Mouse (Mus musculus): ENCODE results near the gene Depdc5. TPM values are rescaled to one million over a fixed set of nuclear protein-coding genes. Genes with fewer than 3 reads are reported as not detected.
"Not testable (repeated sequence)": the region's sequence is repeated elsewhere in the genome, so short reads cannot be mapped to it uniquely, and the experiment has no call there.

Depdc5 gene
- polyA plus RNA-seq, 1 experiment from 2014 or later, result 37.4 TPM

GRCm38 (mm10) chr5:33038656-33039509 is 175.4 kb downstream of the Depdc5 start:
- H3K27ac ChIP-seq, result no peak overlapping the region
- no peak overlapping the region for H3K4me3 ChIP-seq
- H3K27me3 ChIP-seq (replicated peaks), result no peaks in the 10 kb centered on the region
- no peaks in the 10 kb centered on the region for H3K36me3 ChIP-seq
- H3K4me2 ChIP-seq (replicated peaks), result peak overlapping the region; percentile 47
- no peaks in the 10 kb centered on the region for H3K4me1 ChIP-seq
- 50% methylated on average over 13 of the region's 13 CpGs for WGBS
- H3K9me3 ChIP-seq, result no peaks in the 10 kb centered on the region
- H3K9ac ChIP-seq, result no peak overlapping the region
- ATAC-seq (ENCODE audit: low FRiP score, low read depth), result no peak

- H3K9me3 ChIP-seq, result no peaks in the 10 kb centered on the region
- peak; percentile 13; the same call in 1 of the 2 replicates for ATAC-seq (ENCODE audit: low FRiP score, low read depth)
- no peak overlapping the region for H3K4me3 ChIP-seq
- no peak overlapping the region for H3K9ac ChIP-seq
- H3K36me3 ChIP-seq, result no peaks in the 10 kb centered on the region
- WGBS, result 3% methylated on average over 13 of the region's 13 CpGs
- H3K27ac ChIP-seq, result no peak overlapping the region
- H3K4me1 ChIP-seq, result no peaks in the 10 kb centered on the region
- H3K4me2 ChIP-seq (replicated peaks), result peak overlapping the region; percentile 47
- H3K27me3 ChIP-seq (replicated peaks), result no peaks in the 10 kb centered on the region
These were observed 176.0 kb downstream of the Depdc5 start for GRCm38 (mm10) chr5:33039510-33039911.

- not testable (repeated sequence) for H3K27ac ChIP-seq; H3K4me3 ChIP-seq; H3K27me3 ChIP-seq (replicated peaks); H3K9ac ChIP-seq; H3K36me3 ChIP-seq; H3K4me1 ChIP-seq; H3K9me3 ChIP-seq; H3K4me2 ChIP-seq (replicated peaks); ATAC-seq (ENCODE audit: low FRiP score, low read depth)
- WGBS, result 78% methylated on average over 1 of the region's 1 CpGs
These were observed 177.2 kb downstream of the Depdc5 start for GRCm38 (mm10) chr5:33040735-33041134.

- Histone ChIP-seq H3K27me3 (replicated peaks) (no peaks in the 10 kb centered on the region), H3K36me3 (no peaks in the 10 kb centered on the region), H3K9ac (no peak overlapping the region), H3K27ac (no peak overlapping the region), H3K4me2 (replicated peaks) (no peak overlapping the region), H3K4me3 (no peak overlapping the region), H3K4me1 (no peaks in the 10 kb centered on the region), H3K9me3 (no peaks in the 10 kb centered on the region)
- WGBS, result 57% methylated on average over 10 of the region's 10 CpGs
- ATAC-seq (ENCODE audit: low FRiP score, low read depth), result no peak
These were observed 179.9 kb downstream of the Depdc5 start for GRCm38 (mm10) chr5:33043397-33043796.

Other genes with a start within 250 kb of the Depdc5 start
- 78.0 and 86.6 TPM in 2 replicates for gene Pisd, start 78.1 kb upstream of the Depdc5 start, polyA plus RNA-seq (2016; fragmentation: Nextera tagmentation; extraction: Ambion mirVana)
- not detected in 2 replicates for gene Gm20671, start 36.6 kb upstream of the Depdc5 start, polyA plus RNA-seq (2016; fragmentation: Nextera tagmentation; extraction: Ambion mirVana)
- 15.2 and 21.1 TPM in 2 replicates for gene Prr14l, start 9.4 kb upstream of the Depdc5 start, polyA plus RNA-seq (2016; fragmentation: Nextera tagmentation; extraction: Ambion mirVana)
- gene Ywhah, start 155.1 kb downstream of the Depdc5 start, polyA plus RNA-seq (2016; fragmentation: Nextera tagmentation; extraction: Ambion mirVana), result 507 and 538 TPM in 2 replicates
- gene Slc5a1, start 240.5 kb downstream of the Depdc5 start, polyA plus RNA-seq (2016; fragmentation: Nextera tagmentation; extraction: Ambion mirVana), result 0.04 TPM in 1 of 2 replicates, not detected in the other